Mouse (Mus musculus) small intestine, adult 2 months (tissue): ENCODE results near the gene Gbp7.

Experiments
- CTCF ChIP-seq: fragments of 200-500 bp; IDR thresholded peaks from 2 replicates; pipeline ENCODE4 v1.5.1; 2012; ENCODE audit warnings: low read depth, mild to moderate bottlenecking, control low read depth, inconsistent platforms, low read length, moderate library complexity, mixed read lengths; ENCODE audit not compliant: insufficient replicate concordance, insufficient read length; ENCODE audit errors: extremely low read depth
- POLR2A ChIP-seq: fragments of 200-500 bp; IDR thresholded peaks from 2 replicates; pipeline ENCODE4 v1.6.1; 2012; ENCODE audit warnings: low read depth, mild to moderate bottlenecking, control low read depth, inconsistent platforms, low read length, moderate library complexity

DNA sequence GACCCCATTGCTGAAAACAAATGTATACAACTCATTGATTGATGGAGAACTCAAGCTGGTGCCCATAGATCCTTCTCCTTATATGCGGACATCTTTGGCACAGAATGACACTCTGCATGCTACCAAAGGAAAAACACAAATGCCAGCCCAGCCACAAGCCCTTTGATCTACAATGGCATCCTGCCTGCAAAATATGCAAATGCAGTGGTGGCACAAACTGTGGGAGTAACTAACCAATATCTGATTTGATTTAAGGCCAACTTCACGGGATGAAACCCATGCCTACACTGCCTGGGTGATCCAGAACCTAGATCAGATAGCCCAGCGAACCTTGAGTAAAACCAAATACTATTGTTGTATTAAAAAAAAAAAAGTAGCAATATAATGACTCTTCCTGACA lies 16.5 kb downstream of the Gbp7 start:
- TF ChIP-seq CTCF (no peak), POLR2A (no peak)
